Mouse (Mus musculus) midbrain, embryonic 14.5 days (tissue): ENCODE measurements around the gene Tbc1d5. TPM values are rescaled to one million over a fixed set of nuclear protein-coding genes. Genes with fewer than 3 reads are reported as not detected.

Source experiments
- ATAC-seq: fragments of 200-750 bp; cut with Nextera tagmentation; 2 replicates; pipeline ENCODE4 v1.8.0; 2017; ENCODE audit warnings: moderate number of reproducible peaks, moderate library complexity; ENCODE audit not compliant: low FRiP score, low TSS enrichment
- DNase-seq: peaks from one replicate; pipeline ENCODE4 v3.0.0-alpha.2; 2015
- H3K27ac ChIP-seq: fragments of 300-500 bp; sonication (generic); replicated peaks from 2 replicates; pipeline ENCODE4 v1.5.1; 2014; ENCODE audit warnings: mild to moderate bottlenecking, low read depth, low read length, moderate library complexity
- H3K27me3 ChIP-seq: fragments of 300-500 bp; sonication (generic); 2 replicates; pipeline ENCODE4 v1.6.1; 2014; ENCODE audit warnings: low read length, control low read depth, mixed read lengths; ENCODE audit not compliant: control insufficient read depth, insufficient read depth
- H3K36me3 ChIP-seq: fragments of 300-500 bp; sonication (generic); 2 replicates; pipeline ENCODE4 v1.6.1; 2014; ENCODE audit warnings: low read length, control low read depth; ENCODE audit not compliant: control insufficient read depth, insufficient read depth
- H3K4me1 ChIP-seq: fragments of 300-500 bp; sonication (generic); 2 replicates; pipeline ENCODE4 v1.6.1; 2014; ENCODE audit warnings: mild to moderate bottlenecking, antibody characterized with exemption, low read length, control low read depth; ENCODE audit not compliant: control insufficient read depth, insufficient read depth
- H3K4me2 ChIP-seq: fragments of 300-500 bp; sonication (generic); 2 replicates; pipeline ENCODE4 v1.6.1; 2014; ENCODE audit warnings: mild to moderate bottlenecking, low read length, moderate library complexity
- H3K4me3 ChIP-seq: fragments of 300-500 bp; sonication (generic); replicated peaks from 2 replicates; pipeline ENCODE4 v1.5.1; 2014; ENCODE audit warnings: low read depth, low read length
- H3K9ac ChIP-seq: fragments of 300-500 bp; sonication (generic); replicated peaks from 2 replicates; pipeline ENCODE4 v1.6.1; 2014; ENCODE audit warnings: mild to moderate bottlenecking, low read length, moderate library complexity
- H3K9me3 ChIP-seq: fragments of 300-500 bp; sonication (generic); 2 replicates; pipeline ENCODE4 v1.6.1; 2016; ENCODE audit warnings: low read length, control low read depth, mixed read lengths; ENCODE audit not compliant: control insufficient read depth
- WGBS: fragments of 180-500 bp; shearing (Covaris S2); extraction: QIAGEN DNeasy Blood & Tissue Kit; methylation state at CpG from one replicate; pipeline ENCODE4 v1.1.7; 2014; 5-methylcytosine and 5-hydroxymethylcytosine counted together
- polyA plus RNA-seq: library from polyadenylated mRNA; unstranded; fragments of >200 nt; fragmentation: Nextera tagmentation; extraction: Ambion mirVana; gene quantifications from 2 replicates; pipeline ENCODE4 v1.2.1, GENCODE M21; 2014

Tbc1d5 gene
- polyA plus RNA-seq, 1 experiment from 2014 or later = 8.4 TPM

GRCm38 (mm10) chr17:51159261-51159660, 19.9 kb downstream of the Tbc1d5 start:
- no peaks in the 10 kb centered on the region for H3K9me3 ChIP-seq
- no peak overlapping the region for H3K4me3 ChIP-seq
- H3K27ac ChIP-seq = no peak overlapping the region
- no peaks in the 10 kb centered on the region for H3K27me3 ChIP-seq
- no peak overlapping the region for H3K4me2 ChIP-seq
- 90% methylated on average over 5 of the region's 5 CpGs for WGBS
- no peaks in the 10 kb centered on the region for H3K4me1 ChIP-seq
- no peaks in the 10 kb centered on the region for H3K36me3 ChIP-seq
- DNase-seq (no peak), ATAC-seq (no peak)
- no peak overlapping the region for H3K9ac ChIP-seq

- H3K4me1 ChIP-seq = no peaks in the 10 kb centered on the region
- DNase-seq (peak; percentile 45), ATAC-seq (no peak)
- no peaks in the 10 kb centered on the region for H3K27me3 ChIP-seq
- H3K9me3 ChIP-seq = no peaks in the 10 kb centered on the region
- 14% methylated on average over 3 of the region's 3 CpGs for WGBS
- no peak overlapping the region for H3K4me2 ChIP-seq
- H3K9ac ChIP-seq = no peak overlapping the region
- H3K27ac ChIP-seq = no peak overlapping the region
- H3K36me3 ChIP-seq = no peaks in the 10 kb centered on the region
- no peak overlapping the region for H3K4me3 ChIP-seq
These were observed 28.2 kb downstream of the Tbc1d5 start for GRCm38 (mm10) chr17:51150999-51151398.

DNA sequence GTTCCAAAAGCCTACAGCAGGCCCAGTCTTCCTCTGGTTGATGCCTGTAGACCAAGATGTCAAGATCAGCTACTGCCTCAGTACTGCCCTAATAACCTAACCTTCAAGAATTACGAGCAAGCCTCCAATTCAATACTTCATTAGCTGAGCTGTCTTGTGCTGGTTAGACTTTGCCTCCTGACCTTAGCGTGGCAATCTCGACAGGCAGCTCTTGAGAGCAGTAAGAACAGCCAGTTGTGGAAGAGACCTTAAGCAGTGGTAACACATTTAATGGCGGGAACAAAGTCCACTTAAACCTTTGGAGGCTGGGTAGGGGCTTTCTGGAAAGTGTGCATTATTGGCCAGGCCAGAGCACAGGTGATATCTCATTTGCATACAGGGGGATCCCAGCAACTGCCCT, 34.2 kb downstream of the Tbc1d5 start:
- H3K27me3 ChIP-seq = no peaks in the 10 kb centered on the region
- ATAC-seq (no peak), DNase-seq (no peak)
- no peaks in the 10 kb centered on the region for H3K4me1 ChIP-seq
- H3K9ac ChIP-seq = no peak overlapping the region
- 93% methylated on average over 4 of the region's 4 CpGs for WGBS
- no peaks in the 10 kb centered on the region for H3K9me3 ChIP-seq
- H3K4me2 ChIP-seq = no peak overlapping the region
- H3K4me3 ChIP-seq = no peak overlapping the region
- H3K27ac ChIP-seq = no peak overlapping the region
- no peaks in the 10 kb centered on the region for H3K36me3 ChIP-seq

- no peaks in the 10 kb centered on the region for H3K4me1 ChIP-seq
- no peaks in the 10 kb centered on the region for H3K36me3 ChIP-seq
- ATAC-seq (peak; percentile 57; the same call in 1 of the 2 replicates), DNase-seq (peak; percentile 20)
- no peaks in the 10 kb centered on the region for H3K9me3 ChIP-seq
- WGBS = 33% methylated on average over 4 of the region's 4 CpGs
- H3K9ac ChIP-seq = no peak overlapping the region
- H3K27ac ChIP-seq = no peak overlapping the region
- no peaks in the 10 kb centered on the region for H3K27me3 ChIP-seq
- H3K4me3 ChIP-seq = no peak overlapping the region
- no peak overlapping the region for H3K4me2 ChIP-seq
These were observed 37.1 kb downstream of the Tbc1d5 start for GRCm38 (mm10) chr17:51142095-51142494.

DNA sequence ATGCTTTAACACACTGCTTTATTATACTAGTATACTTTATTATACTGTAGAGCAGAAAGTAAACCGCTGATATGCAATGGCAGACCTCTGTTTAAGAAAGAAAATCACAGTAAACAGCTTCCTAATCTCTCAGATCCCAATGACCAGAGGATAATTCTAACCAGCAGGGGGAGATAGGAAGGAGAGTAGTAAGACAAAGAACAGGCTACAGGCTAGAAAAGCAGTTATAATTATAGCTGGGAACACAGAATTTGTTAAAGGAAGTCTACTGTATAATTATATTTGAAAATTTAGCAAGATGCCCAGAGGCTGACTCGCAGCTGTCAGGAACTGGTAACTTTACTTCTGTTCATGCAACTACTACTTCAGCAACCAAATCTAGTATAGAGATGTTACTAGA, 68.0 kb downstream of the Tbc1d5 start:
- H3K4me3 ChIP-seq = no peak overlapping the region
- WGBS = 67% methylated on average over 2 of the region's 2 CpGs
- H3K4me1 ChIP-seq = no peaks in the 10 kb centered on the region
- H3K27me3 ChIP-seq = no peaks in the 10 kb centered on the region
- DNase-seq (peak; percentile 79), ATAC-seq (no peak)
- no peak overlapping the region for H3K4me2 ChIP-seq
- H3K9me3 ChIP-seq = no peaks in the 10 kb centered on the region
- H3K27ac ChIP-seq = no peak overlapping the region
- no peaks in the 10 kb centered on the region for H3K36me3 ChIP-seq
- no peak overlapping the region for H3K9ac ChIP-seq

- no peak overlapping the region for H3K9ac ChIP-seq
- H3K9me3 ChIP-seq = 0 out of 2 replicates have a peak, but pooled peaks cover 5% of the 10 kb centered on the region
- H3K27me3 ChIP-seq = no peaks in the 10 kb centered on the region
- no peaks in the 10 kb centered on the region for H3K36me3 ChIP-seq
- 97% methylated on average over 1 of the region's 1 CpGs for WGBS
- no peak overlapping the region for H3K27ac ChIP-seq
- no peak for DNase-seq
- no peak overlapping the region for H3K4me2 ChIP-seq
- H3K4me3 ChIP-seq = no peak overlapping the region
- no peaks in the 10 kb centered on the region for H3K4me1 ChIP-seq
- ATAC-seq = no peak
These were observed 74.9 kb downstream of the Tbc1d5 start for GRCm38 (mm10) chr17:51104294-51104693.

GRCm38 (mm10) chr17:51043869-51044268, 135.3 kb downstream of the Tbc1d5 start:
- Histone ChIP-seq H3K36me3 (no peaks in the 10 kb centered on the region), H3K9ac (no peak overlapping the region), H3K4me2 (no peak overlapping the region), H3K9me3 (no peaks in the 10 kb centered on the region), H3K27ac (no peak overlapping the region), H3K4me1 (no peaks in the 10 kb centered on the region), H3K4me3 (no peak overlapping the region), H3K27me3 (no peaks in the 10 kb centered on the region)
- DNase-seq (no peak), ATAC-seq (no peak)
- WGBS = 84% methylated on average over 1 of the region's 1 CpGs

GRCm38 (mm10) chr17:51040861-51041260, 138.3 kb downstream of the Tbc1d5 start:
- no peak overlapping the region for H3K4me2 ChIP-seq
- H3K27me3 ChIP-seq = no peaks in the 10 kb centered on the region
- H3K27ac ChIP-seq = no peak overlapping the region
- 96% methylated on average over 1 of the region's 1 CpGs for WGBS
- no peak overlapping the region for H3K9ac ChIP-seq
- H3K9me3 ChIP-seq = no peaks in the 10 kb centered on the region
- no peaks in the 10 kb centered on the region for H3K36me3 ChIP-seq
- DNase-seq = no peak
- ATAC-seq = no peak
- H3K4me1 ChIP-seq = no peaks in the 10 kb centered on the region
- no peak overlapping the region for H3K4me3 ChIP-seq

DNA sequence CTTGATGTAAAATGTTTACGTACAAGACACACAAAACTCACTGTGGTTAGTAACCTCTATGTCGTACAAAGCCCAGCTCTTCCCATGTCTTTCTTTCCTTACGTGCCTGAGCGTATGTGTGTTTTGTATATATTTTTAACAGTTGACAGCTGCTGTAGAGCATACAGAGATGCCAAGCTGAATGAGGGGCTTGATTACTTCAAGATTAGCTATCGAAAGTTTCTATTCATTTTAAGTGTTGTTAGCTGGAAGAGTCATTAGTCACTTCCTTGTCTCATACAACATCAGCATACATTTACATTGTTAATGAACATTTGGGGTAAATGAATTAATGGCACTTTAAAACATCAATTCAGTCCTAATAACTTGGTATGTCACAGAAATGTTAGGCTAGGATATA, 155.9 kb downstream of the Tbc1d5 start:
- H3K27ac ChIP-seq = no peak overlapping the region
- H3K9ac ChIP-seq = no peak overlapping the region
- ATAC-seq (no peak), DNase-seq (no peak)
- no peaks in the 10 kb centered on the region for H3K27me3 ChIP-seq
- no peak overlapping the region for H3K4me2 ChIP-seq
- H3K4me1 ChIP-seq = no peaks in the 10 kb centered on the region
- H3K36me3 ChIP-seq = no peaks in the 10 kb centered on the region
- H3K9me3 ChIP-seq = no peaks in the 10 kb centered on the region
- no peak overlapping the region for H3K4me3 ChIP-seq
- WGBS = 93% methylated on average over 5 of the region's 5 CpGs
